Mouse (Mus musculus): ENCODE data around the gene Pgm2. TPM values are rescaled to one million over a fixed set of nuclear protein-coding genes. Genes with fewer than 3 reads are reported as not detected.

Pgm2 gene
- 10.9 and 13.5 TPM in 2 replicates for polyA plus RNA-seq (2012; ENCODE audit: low replicate concordance)

DNA sequence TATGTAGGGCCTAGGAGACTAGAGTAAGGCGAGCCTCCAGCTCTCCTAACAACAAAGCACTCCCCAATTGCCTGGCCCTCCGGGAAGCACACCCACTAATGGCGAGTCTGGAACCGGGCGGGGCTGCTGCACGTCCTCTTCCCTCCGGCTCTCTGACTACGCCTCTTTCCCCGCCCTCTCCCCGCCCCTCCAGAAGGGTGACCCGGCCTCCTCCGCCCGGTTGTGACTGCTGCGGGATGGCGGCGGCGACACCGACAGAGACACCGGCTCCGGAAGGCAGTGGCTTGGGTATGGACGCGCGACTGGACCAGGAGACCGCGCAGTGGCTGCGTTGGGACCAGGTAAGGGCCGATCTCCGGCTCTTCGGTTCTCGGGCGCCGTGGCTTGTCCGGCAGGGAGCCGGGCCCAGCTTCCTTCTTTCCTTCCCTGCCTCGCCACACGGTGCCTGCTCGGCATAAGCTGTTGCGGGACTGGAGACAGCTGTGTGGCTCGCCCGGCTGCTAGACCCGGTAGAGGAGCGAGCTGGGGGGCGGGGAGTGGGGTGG is at the start of gene Pgm2:
Gene Pgm2 (plus strand): TSS at position 203 of the 545 bp plus-strand sequence.

DNA sequence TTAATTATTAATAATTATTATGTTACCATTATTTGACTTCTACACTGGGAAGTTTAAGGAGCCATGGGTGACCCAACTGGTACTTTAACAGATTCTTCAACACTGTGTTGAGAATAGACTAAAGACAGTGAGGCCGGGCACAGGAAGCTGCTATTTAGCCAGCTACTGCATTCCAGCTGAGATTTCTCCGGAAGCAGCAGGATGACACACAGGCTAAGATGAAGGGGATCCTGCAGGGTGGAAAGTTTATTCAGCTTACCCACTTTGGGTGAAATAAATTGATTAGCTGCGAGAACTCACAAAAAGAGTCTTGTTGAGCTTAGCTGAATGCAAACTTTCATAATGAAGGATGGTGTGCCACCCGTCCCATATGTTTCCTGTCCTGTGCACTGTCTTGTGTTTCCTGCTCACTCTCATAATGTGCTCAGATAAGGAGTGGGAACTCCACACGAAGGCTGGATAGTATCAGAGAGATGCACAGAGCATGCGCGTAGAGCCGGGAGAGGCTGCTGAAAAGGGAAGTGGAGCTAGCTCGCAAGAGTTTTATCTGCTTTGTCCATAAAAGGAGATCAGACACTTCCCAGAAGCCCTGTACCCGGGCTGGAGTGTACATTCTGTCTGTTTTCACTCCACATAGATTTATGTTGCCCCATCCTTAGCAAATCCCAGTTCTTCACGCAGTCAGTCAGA is 63.3 kb downstream of the Pgm2 start, which contains the start of gene Tbc1d1:
Gene Tbc1d1 (plus strand): TSS at position 445 of the 690 bp plus-strand sequence.

Other genes with a start within 250 kb of the Pgm2 start
- 14.5 and 17.1 TPM in 2 replicates for gene Rell1, start 124.1 kb upstream of the Pgm2 start, polyA plus RNA-seq (2012; ENCODE audit: low replicate concordance)
- 17.4 and 41.9 TPM in 2 replicates for gene Tbc1d1, start 63.4 kb downstream of the Pgm2 start, polyA plus RNA-seq (2012; ENCODE audit: low replicate concordance)